Mouse (Mus musculus) CD8-positive naive resting alpha-beta T cell, adult 2 months (primary cell): ENCODE results near the gene Fam184a.

Experiments used
- DNase-seq, 2 experiments: peaks; one replicate each; pipeline ENCODE4 v3.0.0; 2022; ENCODE audit warnings: low read depth in 2 of 2, low spot score in 2 of 2

Gene Fam184a

GRCm38 (mm10) chr10:53750955-53751652, at the start of gene Fam184a:
TSS of gene Fam184a (minus strand) at chr10:53751123.
- DNase-seq, result no peak

GRCm38 (mm10) chr10:53796258-53796581, 45.3 kb upstream of the Fam184a start:
- DNase-seq, result no peak

GRCm38 (mm10) chr10:53795567-53796257, 44.8 kb upstream of the Fam184a start:
- DNase-seq, result no peak

- DNase-seq, result no peak
Observed at GRCm38 (mm10) chr10:53791281-53791680, 40.4 kb upstream of the Fam184a start.

- no peak for DNase-seq
Observed at GRCm38 (mm10) chr10:53776591-53776990, 25.7 kb upstream of the Fam184a start.

GRCm38 (mm10) chr10:53772708-53773107, 21.8 kb upstream of the Fam184a start:
- DNase-seq, result no peak

GRCm38 (mm10) chr10:53771480-53771879, 20.6 kb upstream of the Fam184a start:
- no peak for DNase-seq

- DNase-seq, result no peak
Observed at GRCm38 (mm10) chr10:53768745-53769144, 17.8 kb upstream of the Fam184a start.

- no peak for DNase-seq
Observed at GRCm38 (mm10) chr10:53765471-53765870, 14.5 kb upstream of the Fam184a start.

- DNase-seq, result no peak
Observed at GRCm38 (mm10) chr10:53752723-53753122, 1.8 kb upstream of the Fam184a start.

GRCm38 (mm10) chr10:53750275-53750954, 508 bp downstream of the Fam184a start:
- DNase-seq, result no peak

GRCm38 (mm10) chr10:53746039-53746438, 4.9 kb downstream of the Fam184a start:
- DNase-seq, result no peak

GRCm38 (mm10) chr10:53742961-53743360, 8.0 kb downstream of the Fam184a start:
- no peak for DNase-seq

- no peak for DNase-seq
Observed at GRCm38 (mm10) chr10:53740014-53740413, 10.9 kb downstream of the Fam184a start.

GRCm38 (mm10) chr10:53738842-53739241, 12.1 kb downstream of the Fam184a start:
- DNase-seq, result no peak

- DNase-seq, result no peak
Observed at GRCm38 (mm10) chr10:53735201-53735865, 15.6 kb downstream of the Fam184a start.

- no peak for DNase-seq
Observed at GRCm38 (mm10) chr10:53732324-53732723, 18.6 kb downstream of the Fam184a start.

GRCm38 (mm10) chr10:53728883-53729282, 22.0 kb downstream of the Fam184a start:
- DNase-seq, result no peak

- no peak for DNase-seq
Observed at GRCm38 (mm10) chr10:53725301-53725700, 25.6 kb downstream of the Fam184a start.

- DNase-seq, result no peak
Observed at GRCm38 (mm10) chr10:53704516-53704915, 46.4 kb downstream of the Fam184a start.

GRCm38 (mm10) chr10:53698531-53698930, 52.4 kb downstream of the Fam184a start:
- DNase-seq, result no peak

- DNase-seq, result no peak
Observed at GRCm38 (mm10) chr10:53694757-53695156, 56.2 kb downstream of the Fam184a start.
